Mouse (Mus musculus): ENCODE measurements at regions not wholly inside any gene's neighbourhood (a gene's known extent, or its start where the extent isn't known, plus 50 kb on each side); places are given as distances from the start of the nearest gene placed in this dataset.

DNA sequence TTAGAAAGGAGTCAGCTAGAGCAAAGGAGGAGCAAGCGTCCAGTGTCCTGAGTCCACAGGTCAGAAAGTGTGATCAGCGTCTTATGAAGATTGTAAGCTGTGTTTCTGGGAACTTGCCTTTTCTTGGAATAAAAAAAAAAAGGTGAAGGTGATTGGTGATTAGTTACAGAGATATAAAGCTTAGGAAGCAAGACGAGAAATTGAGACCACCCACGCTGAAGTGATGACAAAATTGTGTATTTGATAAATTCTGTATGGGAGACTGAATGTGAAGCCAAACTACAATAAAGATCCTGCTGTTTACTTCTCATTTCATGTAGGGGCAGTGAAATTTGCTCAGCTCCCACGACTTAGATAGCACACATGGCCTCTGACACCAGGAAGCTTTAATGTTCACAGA is 109.0 kb upstream of the Spats2l start:
- TF ChIP-seq GATA1 (IDR thresholded peaks at IDR 0.05; ENCODE audit: borderline replicate concordance, low read length) (no peak), FLI1 (IDR thresholded peaks at IDR 0.05; ENCODE audit: low read length) (no peak)

All from megakaryocyte, embryonic 14.5 days (primary cell).